Comparison of ENCODE assay signal across 9 mouse cellular contexts in the genomic region with DNA sequence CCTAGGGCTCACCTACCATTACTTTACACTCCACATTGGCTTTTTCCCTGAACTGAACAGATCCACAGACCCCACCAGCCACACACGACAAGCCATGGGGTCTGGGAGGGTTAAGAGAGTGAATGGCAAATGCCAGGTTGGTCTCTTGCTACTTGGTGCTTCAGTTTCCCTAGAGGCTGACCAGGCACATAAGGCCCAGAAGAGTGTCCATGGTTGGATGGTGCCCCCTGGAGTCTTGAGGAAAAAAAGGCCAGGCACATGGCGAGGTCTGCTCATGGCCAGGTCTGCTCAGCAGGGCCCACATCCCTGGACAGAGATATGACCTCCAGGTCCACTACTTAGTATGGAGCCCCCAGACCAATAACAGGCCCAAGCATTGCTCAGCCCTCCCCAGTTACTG. TPM values are rescaled to one million over a fixed set of nuclear protein-coding genes. Genes with fewer than 3 reads are reported as not detected.
DNase-seq lines count a peak whose midpoint lies in the region; ATAC-seq and TF ChIP-seq lines count a peak whose summit lies in the region.
"Had no signal": no experiment of that assay in that cellular context is flagged by ENCODE, and none has a peak within 500 bp of the region (broad histone marks: within the 10 kb centered on the region; RNA-seq: fewer than 3 reads in every experiment).

No protein-coding gene starts in this region.

- H3K36me3 ChIP-seq in heart, adult 2 months (ENCODE audit: control insufficient read depth, insufficient read depth, low read length), result no peaks in the 10 kb centered on the region
- H3K36me3 ChIP-seq in heart, embryonic 11.5 days (ENCODE audit: control insufficient read depth, insufficient read depth, low read length), result peaks cover 2% of the 10 kb centered on the region
- no peaks in the 10 kb centered on the region for H3K36me3 ChIP-seq in hindbrain, embryonic 14.5 days (replicated peaks; ENCODE audit: control insufficient read depth, insufficient read depth)
- H3K36me3 ChIP-seq: limb, embryonic 15.5 days had no signal

- ATAC-seq in heart, embryonic 11.5 days (replicated peaks; ENCODE audit: insufficient number of reproducible peaks, low FRiP score, low TSS enrichment), result no peak
- ATAC-seq in hindbrain, embryonic 14.5 days (ENCODE audit: low FRiP score), result no peak

- DNase-seq in heart, adult 2 months, result peak; percentile 68 to 71
- DNase-seq in 3T3-L1 (ENCODE audit: low read depth, low spot score) (peak; percentile 60), adipocyte (ENCODE audit: low spot score) (peak; percentile 35)
- DNase-seq in kidney, postnatal 10 days, result peak; percentile 51
- DNase-seq in embryo, embryonic 11 days, result no peak
- no peak for DNase-seq in hindbrain, embryonic 14.5 days (ENCODE audit: low spot score)
- DNase-seq in embryo, embryonic 9.5 days (ENCODE audit: extremely low spot score), result no peak

- no peaks in the 10 kb centered on the region for H3K27me3 ChIP-seq in heart, adult 2 months (ENCODE audit: control insufficient read depth, insufficient read depth, low read length)
- H3K27me3 ChIP-seq in heart, embryonic 11.5 days (ENCODE audit: control insufficient read depth, insufficient read depth, low read length), result no peaks in the 10 kb centered on the region
- H3K27me3 ChIP-seq in hindbrain, embryonic 14.5 days (ENCODE audit: control insufficient read depth, insufficient read depth, low read length), result no peaks in the 10 kb centered on the region
- H3K27me3 ChIP-seq: limb, embryonic 15.5 days had no signal

- TF ChIP-seq POLR2A in heart, adult 2 months (IDR thresholded peaks at IDR 0.05; ENCODE audit: insufficient read depth, low read depth, low read length), result no peak

- H3K27ac ChIP-seq in heart, adult 2 months, result no peak overlapping the region
- H3K27ac ChIP-seq in heart, embryonic 11.5 days (ENCODE audit: low read depth, low read length), result no peak overlapping the region
- no peak overlapping the region for H3K27ac ChIP-seq in hindbrain, embryonic 14.5 days

- no peak overlapping the region for H3K4me3 ChIP-seq in heart, adult 2 months
- no peak overlapping the region for H3K4me3 ChIP-seq in heart, embryonic 11.5 days (ENCODE audit: low read depth, low read length)
- no peak overlapping the region for H3K4me3 ChIP-seq in hindbrain, embryonic 14.5 days (replicated peaks; ENCODE audit: low read length)
- H3K4me3 ChIP-seq: limb, embryonic 15.5 days had no signal

- H3K9me3 ChIP-seq in heart, embryonic 11.5 days (replicated peaks; ENCODE audit: control insufficient read depth, low read length), result no peaks in the 10 kb centered on the region
- no peaks in the 10 kb centered on the region for H3K9me3 ChIP-seq in hindbrain, embryonic 14.5 days (ENCODE audit: control insufficient read depth, low read length)
- H3K9me3 ChIP-seq: limb, embryonic 15.5 days had no signal

- H3K79me2 ChIP-seq in heart, adult 2 months (replicated peaks; ENCODE audit: control insufficient read depth, insufficient read depth, low read length), result no peaks in the 10 kb centered on the region

- no peak overlapping the region for H3K9ac ChIP-seq in heart, adult 2 months (ENCODE audit: low read depth, low read length)
- H3K9ac ChIP-seq in heart, embryonic 11.5 days (ENCODE audit: low read depth, low read length), result no peak overlapping the region
- H3K9ac ChIP-seq in hindbrain, embryonic 14.5 days, result no peak overlapping the region
- H3K9ac ChIP-seq: limb, embryonic 15.5 days had no signal

- TF ChIP-seq EP300 in heart, adult 2 months (IDR thresholded peaks at IDR 0.05; ENCODE audit: insufficient read depth, low read depth, low read length), result peak; percentile 74

- TF ChIP-seq CTCF in heart, adult 2 months (IDR thresholded peaks at IDR 0.05), result peak; percentile 78

- 83% methylated on average over 2 of the region's 2 CpGs for WGBS in heart, adult 2 months
- 74% methylated on average over 2 of the region's 2 CpGs for WGBS in heart, embryonic 11.5 days (ENCODE audit: insufficient replicate concordance)
- 91% methylated on average over 2 of the region's 2 CpGs for WGBS in hindbrain, embryonic 14.5 days

- no peak overlapping the region for H3K4me2 ChIP-seq in heart, embryonic 11.5 days
- H3K4me2 ChIP-seq in hindbrain, embryonic 14.5 days (replicated peaks), result no peak overlapping the region
- H3K4me2 ChIP-seq: limb, embryonic 15.5 days had no signal

- intact Hi-C loops in heart, adult 2 months (cut with DNase I), result loop anchor here (1.0 to 5.0 kb wide), 4 partner anchors 17 to 180 kb away; no protein-coding TSS in a partner anchor

- peaks cover 3% of the 10 kb centered on the region; the same call in 1 of the 2 replicates for H3K4me1 ChIP-seq in heart, adult 2 months (ENCODE audit: control insufficient read depth, insufficient read depth, low read length)
- peaks cover 13% of the 10 kb centered on the region for H3K4me1 ChIP-seq in heart, embryonic 11.5 days (ENCODE audit: control insufficient read depth, insufficient read depth, low read length)
- H3K4me1 ChIP-seq in hindbrain, embryonic 14.5 days (replicated peaks; ENCODE audit: control insufficient read depth, insufficient read depth, low read length), result no peaks in the 10 kb centered on the region

RNA-seq across cellular contexts. Expression of gene Tnnt3, which starts 0.9 kb away (rescaled TPM):
- total RNA-seq in heart, adult 2 months (2021), result 1 to 10 TPM; 1.1 to 1.3 TPM
- polyA plus RNA-seq in heart, adult 2 months (2012; rRNA removed), result 1.8 TPM in 1 of 2 replicates, not detected in the other
- polyA plus RNA-seq in heart, embryonic 11.5 days (2014; fragmentation: Nextera tagmentation; extraction: Ambion mirVana), result 16.0 and 16.3 TPM in 2 replicates
- 1.2 and 1.6 TPM in 2 replicates for polyA plus RNA-seq in hindbrain, embryonic 14.5 days (2014; fragmentation: Nextera tagmentation; extraction: Ambion mirVana)

RNA-seq across cellular contexts. Expression of gene Mrpl23, which starts 34.7 kb away (rescaled TPM):
- 1 to 10 TPM in 1 of 2 experiments, under 1 TPM in 1; 0.89 to 2.1 TPM for total RNA-seq in heart, adult 2 months (2021)
- polyA plus RNA-seq in heart, adult 2 months (2012; rRNA removed), result 12.8 and 18.0 TPM in 2 replicates
- 15.4 and 19.3 TPM in 2 replicates for polyA plus RNA-seq in heart, embryonic 11.5 days (2014; fragmentation: Nextera tagmentation; extraction: Ambion mirVana)
- polyA plus RNA-seq in hindbrain, embryonic 14.5 days (2014; fragmentation: Nextera tagmentation; extraction: Ambion mirVana), result 21.6 and 22.9 TPM in 2 replicates

RNA-seq across cellular contexts. Expression of gene Lsp1, which starts 37.2 kb away (rescaled TPM):
- total RNA-seq in heart, adult 2 months (2021), result 10 to 100 TPM; 28.4 to 35.0 TPM
- polyA plus RNA-seq in heart, adult 2 months (2012; rRNA removed), result 96.6 and 107 TPM in 2 replicates
- polyA plus RNA-seq in heart, embryonic 11.5 days (2014; fragmentation: Nextera tagmentation; extraction: Ambion mirVana), result 31.4 and 32.1 TPM in 2 replicates
- 4.8 and 8.2 TPM in 2 replicates for polyA plus RNA-seq in hindbrain, embryonic 14.5 days (2014; fragmentation: Nextera tagmentation; extraction: Ambion mirVana)

RNA-seq across cellular contexts. Expression of gene Tnni2, which starts 56.2 kb away (rescaled TPM):
- 1 to 10 TPM; 2.7 to 3.0 TPM for total RNA-seq in heart, adult 2 months (2021)
- polyA plus RNA-seq in heart, adult 2 months (2012; rRNA removed), result 5.9 and 7.5 TPM in 2 replicates
- 46.1 and 51.6 TPM in 2 replicates for polyA plus RNA-seq in heart, embryonic 11.5 days (2014; fragmentation: Nextera tagmentation; extraction: Ambion mirVana)
- 1.0 TPM in 1 of 2 replicates, not detected in the other for polyA plus RNA-seq in hindbrain, embryonic 14.5 days (2014; fragmentation: Nextera tagmentation; extraction: Ambion mirVana)

Comparison
In these comparisons a context has a peak if more than half of its experiments do, and no peak if none do; other contexts are left out.
1. DNase-seq: peak in heart, adult 2 months (2 of 2), 3T3-L1 (single experiment), adipocyte (single experiment) and kidney, postnatal 10 days (single experiment); none in embryo, embryonic 11 days (single experiment), hindbrain, embryonic 14.5 days (single experiment) and embryo, embryonic 9.5 days (single experiment).